Mouse (Mus musculus) macrophage (primary cell): ENCODE measurements at regions not wholly inside any gene's neighbourhood (a gene's known extent, or its start where the extent isn't known, plus 50 kb on each side); places are given as distances from the start of the nearest gene placed in this dataset.

Experiments used
- H3K27ac ChIP-seq: fragments of 350-480 bp; formaldehyde crosslinking; 2 replicates; pipeline ENCODE4 v1.9.0; 2021
- H3K36me3 ChIP-seq: fragments of 350-480 bp; formaldehyde crosslinking; 2 replicates; pipeline ENCODE4 v1.9.0; 2021; ENCODE audit errors: inconsistent target
- H3K4me3 ChIP-seq: fragments of 350-480 bp; formaldehyde crosslinking; 2 replicates; pipeline ENCODE4 v1.9.0; 2021; ENCODE audit errors: inconsistent target
- H3K79me2 ChIP-seq: fragments of 350-480 bp; formaldehyde crosslinking; 2 replicates; pipeline ENCODE4 v1.9.0; 2021; ENCODE audit errors: inconsistent target
- WGBS: methylation state at CpG from one replicate; pipeline ENCODE4 v1.1.7; 2026; ENCODE audit warnings: inconsistent platforms; ENCODE audit not compliant: missing documents; 5-methylcytosine and 5-hydroxymethylcytosine counted together

DNA sequence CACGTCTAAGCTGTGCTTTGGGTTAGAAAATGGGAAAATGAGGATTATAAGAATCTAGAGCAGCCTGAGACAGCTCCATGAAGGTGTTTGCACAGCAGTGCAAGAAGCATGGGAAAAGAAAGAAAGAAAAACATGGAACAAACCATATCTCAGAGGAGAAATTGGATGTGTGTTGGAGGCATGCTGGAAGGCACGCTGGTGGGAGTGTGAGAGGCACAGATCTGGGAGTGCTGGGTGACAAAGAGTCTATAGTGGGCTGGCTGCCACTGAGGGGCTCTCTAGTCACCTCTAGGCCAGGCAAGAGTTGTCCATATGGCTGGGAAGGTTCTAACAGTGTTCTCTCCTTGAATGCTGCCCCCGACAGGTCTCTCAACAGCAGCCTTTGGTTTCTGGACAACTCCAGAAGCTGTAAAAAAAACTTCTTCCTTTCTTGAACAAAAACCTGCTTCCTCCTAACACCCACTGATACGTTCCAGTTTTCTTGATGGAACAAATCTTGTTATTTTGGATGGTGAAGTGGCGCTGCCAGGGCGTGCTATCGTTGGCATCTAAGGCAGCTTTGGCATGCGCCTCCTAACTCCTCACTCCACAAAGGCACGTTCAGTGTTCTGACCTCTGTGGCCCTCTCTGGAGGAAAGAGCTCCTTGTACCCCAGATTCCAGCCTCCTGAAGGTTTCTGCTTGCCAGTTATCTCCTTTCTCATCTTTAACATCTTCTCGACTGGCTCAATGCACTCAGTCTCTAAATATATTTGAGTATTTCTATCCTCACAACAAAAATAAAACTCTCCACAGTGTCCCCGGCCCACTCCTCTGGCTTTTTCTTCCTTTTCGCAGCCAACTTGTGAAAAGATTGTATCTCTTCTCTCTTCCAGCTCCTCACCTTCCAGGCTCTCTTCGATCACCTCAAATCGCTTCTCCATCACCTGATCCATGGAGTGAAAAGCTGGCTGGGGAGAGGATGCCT lies 130.4 kb downstream of the Adra2a start:
- 87% methylated on average over 14 of the region's 14 CpGs for WGBS
- Histone ChIP-seq H3K27ac (no peak overlapping the region), H3K36me3 (no peaks in the 10 kb centered on the region), H3K4me3 (no peak overlapping the region), H3K79me2 (no peaks in the 10 kb centered on the region)

DNA sequence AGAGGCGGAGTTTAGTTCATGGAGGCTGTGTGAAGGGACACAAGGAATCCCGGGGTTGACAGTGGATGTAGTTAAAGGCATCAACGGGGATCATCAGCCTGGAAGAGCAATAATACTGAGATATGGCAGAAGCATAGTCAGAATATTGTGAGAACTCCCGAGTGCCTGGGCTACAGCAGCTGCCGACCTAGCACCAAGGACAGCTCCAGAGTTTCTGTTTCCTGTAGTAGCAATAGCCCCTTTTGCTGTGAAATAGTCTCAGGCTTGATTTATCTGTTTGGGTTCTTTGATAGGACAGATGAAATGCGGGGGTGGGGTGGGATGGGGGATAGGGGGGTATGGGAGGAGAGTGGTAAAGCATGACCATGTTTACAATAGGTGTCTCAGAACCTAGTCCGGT lies 131.8 kb downstream of the Adra2a start:
- Histone ChIP-seq H3K27ac (no peak overlapping the region), H3K79me2 (no peaks in the 10 kb centered on the region), H3K36me3 (no peaks in the 10 kb centered on the region), H3K4me3 (no peak overlapping the region)
- 41% methylated on average over 6 of the region's 7 CpGs for WGBS

DNA sequence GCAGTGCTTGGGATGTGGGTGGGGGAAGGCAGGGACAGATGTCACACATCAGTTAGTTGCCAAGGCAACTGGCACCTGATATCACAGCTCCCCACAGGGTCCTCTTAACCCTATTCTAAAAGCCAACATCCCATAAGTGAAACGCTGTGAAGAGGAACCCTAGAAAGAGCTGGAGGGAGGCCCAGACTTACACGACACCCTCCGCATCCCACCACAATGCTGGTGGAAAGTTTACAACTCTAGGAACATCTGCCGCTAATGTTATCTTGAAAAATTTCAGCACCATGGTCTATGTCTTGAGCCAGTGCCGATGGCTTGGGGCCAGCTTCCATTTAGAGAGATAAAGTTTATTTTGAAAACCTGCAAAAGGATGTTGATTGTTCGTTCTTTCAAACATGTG lies 133.5 kb downstream of the Adra2a start:
- no peak overlapping the region for H3K4me3 ChIP-seq
- H3K27ac ChIP-seq = no peak overlapping the region
- H3K79me2 ChIP-seq = no peaks in the 10 kb centered on the region
- WGBS = 91% methylated on average over 6 of the region's 6 CpGs
- no peaks in the 10 kb centered on the region for H3K36me3 ChIP-seq

DNA sequence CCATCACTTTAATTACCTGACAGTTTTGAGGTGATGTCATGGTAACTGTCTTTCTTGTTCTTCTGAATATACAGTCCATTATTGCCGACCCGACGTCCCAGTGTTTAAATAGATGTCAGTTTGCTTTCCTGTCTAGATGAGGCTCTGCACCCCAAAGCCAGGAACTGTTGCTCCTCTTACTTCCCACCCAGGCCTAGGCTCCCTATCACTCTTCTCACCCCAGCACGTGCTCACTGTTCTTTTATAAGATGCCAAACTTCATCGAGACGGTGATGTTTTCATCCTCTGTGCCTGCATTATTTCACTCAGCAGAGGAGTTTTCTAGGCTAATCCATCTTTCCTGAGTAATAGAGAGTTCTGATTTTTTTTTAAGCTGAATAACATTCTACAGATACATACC lies 156.5 kb downstream of the Adra2a start:
- Histone ChIP-seq H3K27ac (no peak overlapping the region), H3K79me2 (no peaks in the 10 kb centered on the region), H3K36me3 (no peaks in the 10 kb centered on the region), H3K4me3 (no peak overlapping the region)
- 93% methylated on average over 6 of the region's 6 CpGs for WGBS

DNA sequence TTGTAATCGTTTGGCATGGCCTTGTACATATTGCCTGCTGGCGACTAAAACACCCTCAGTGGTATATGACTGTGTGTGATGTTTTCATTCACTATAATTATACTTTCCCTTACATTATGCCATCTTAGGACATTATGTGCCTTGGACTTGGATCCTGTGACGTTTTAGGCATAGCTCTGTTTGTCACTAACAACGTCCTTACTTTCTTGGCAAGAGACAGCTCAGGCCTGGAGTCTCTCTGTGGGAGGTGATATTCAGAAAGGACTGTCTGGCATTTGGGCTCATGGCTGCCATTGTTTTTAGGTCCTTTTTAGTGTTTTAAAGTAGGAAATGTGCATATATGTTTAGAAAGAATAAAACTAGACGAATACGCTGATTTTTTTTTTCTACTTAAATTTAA lies 158.5 kb downstream of the Adra2a start:
- no peaks in the 10 kb centered on the region for H3K79me2 ChIP-seq
- no peak overlapping the region for H3K27ac ChIP-seq
- H3K4me3 ChIP-seq = no peak overlapping the region
- no peaks in the 10 kb centered on the region for H3K36me3 ChIP-seq
- 85% methylated on average over 4 of the region's 6 CpGs for WGBS

DNA sequence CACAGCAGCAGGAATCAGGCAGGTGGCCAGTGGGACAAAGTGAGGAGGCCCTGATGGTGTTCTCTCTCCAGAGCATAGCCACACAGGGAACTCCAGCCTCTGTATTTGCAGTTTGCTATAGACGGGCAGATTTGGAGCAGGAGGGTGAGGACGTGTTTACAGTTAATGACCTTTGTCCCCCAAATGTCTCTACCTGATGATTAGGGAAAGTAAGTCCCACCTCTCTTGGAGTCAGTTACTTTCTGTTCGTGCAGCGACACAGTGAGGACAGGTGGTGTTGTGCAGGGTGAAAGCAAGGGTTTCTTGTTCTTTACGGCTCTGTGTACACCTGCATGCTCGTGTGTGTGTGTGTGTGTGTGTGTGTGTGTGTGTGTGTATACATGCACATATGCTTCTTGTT lies 162.9 kb downstream of the Adra2a start:
- Histone ChIP-seq H3K36me3 (no peaks in the 10 kb centered on the region), H3K27ac (no peak overlapping the region), H3K4me3 (no peak overlapping the region), H3K79me2 (no peaks in the 10 kb centered on the region)
- WGBS = 79% methylated on average over 4 of the region's 6 CpGs

DNA sequence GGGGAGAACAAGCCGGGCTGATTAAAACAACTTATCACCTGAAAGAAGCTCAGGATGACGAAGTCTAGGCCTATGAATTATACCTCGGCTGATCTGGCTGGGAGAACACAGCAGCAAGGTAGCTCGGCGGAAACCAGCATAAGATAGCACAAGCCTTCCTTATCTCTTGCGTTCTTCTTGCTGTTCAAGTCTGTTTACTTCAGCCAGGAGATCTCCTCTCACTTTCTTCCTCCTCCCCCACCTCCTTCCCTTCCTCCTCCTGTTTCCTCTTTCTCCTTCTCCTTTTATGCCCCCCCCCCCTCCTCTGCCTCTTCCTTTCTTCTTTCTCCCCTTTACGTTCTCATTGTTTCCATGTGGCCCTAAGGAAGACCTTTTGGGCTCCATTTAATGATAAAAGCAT lies 168.2 kb downstream of the Adra2a start:
- no peaks in the 10 kb centered on the region for H3K79me2 ChIP-seq
- H3K36me3 ChIP-seq = no peaks in the 10 kb centered on the region
- H3K4me3 ChIP-seq = no peak overlapping the region
- H3K27ac ChIP-seq = no peak overlapping the region
- WGBS = 74% methylated on average over 6 of the region's 7 CpGs

DNA sequence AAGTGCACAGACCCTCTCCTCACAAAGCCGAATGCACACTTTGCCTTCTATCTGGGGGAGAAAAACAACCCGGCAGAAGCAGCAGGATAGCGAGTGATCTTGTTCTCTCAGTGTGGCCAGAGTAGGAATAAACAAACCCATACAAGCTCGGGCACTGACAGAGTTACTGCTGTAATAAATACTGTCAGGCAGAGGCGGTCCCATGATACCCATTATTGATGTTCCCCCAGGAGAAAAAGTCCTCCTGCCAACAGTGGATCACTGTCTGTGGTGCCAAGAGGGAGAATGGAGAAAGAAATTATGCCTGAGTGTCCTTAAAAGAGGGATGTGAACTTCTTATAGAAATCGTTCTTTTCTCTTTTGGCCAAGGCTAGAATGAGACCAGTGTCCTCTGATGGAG lies 200.2 kb downstream of the Adra2a start:
- Histone ChIP-seq H3K36me3 (no peaks in the 10 kb centered on the region), H3K4me3 (no peak overlapping the region), H3K79me2 (no peaks in the 10 kb centered on the region), H3K27ac (no peak overlapping the region)
- WGBS = 74% methylated on average over 6 of the region's 6 CpGs

DNA sequence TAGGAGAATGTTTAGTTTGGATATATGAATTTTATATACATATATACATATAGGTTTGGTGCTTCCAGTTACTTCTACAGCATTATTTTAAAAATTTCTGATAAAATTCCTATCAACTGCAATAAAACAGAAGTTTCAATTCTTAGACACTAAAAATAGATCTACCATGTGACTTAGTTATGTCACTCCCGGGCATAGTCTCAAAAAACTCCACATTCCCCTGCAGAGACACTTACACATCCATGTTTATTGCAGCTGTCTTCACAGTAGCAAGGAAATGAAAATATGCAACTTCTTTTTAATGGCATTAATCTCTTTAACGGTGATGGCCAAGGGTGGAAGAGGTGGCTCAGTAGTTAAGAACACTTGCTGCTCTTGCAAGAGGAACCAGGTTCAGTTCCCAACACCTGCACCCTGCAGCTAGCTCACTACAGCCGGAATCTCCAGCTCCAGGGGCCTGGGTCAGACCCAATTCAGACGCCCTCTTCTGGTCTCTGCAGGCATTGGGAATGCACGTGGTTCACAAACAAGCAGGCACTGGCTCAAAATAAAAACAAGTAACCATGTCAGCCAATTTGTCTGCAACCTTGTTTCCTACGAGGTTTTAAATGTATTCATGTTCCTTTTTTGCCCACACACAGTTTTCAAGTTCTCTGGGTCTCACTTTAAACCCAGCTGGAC lies 204.4 kb downstream of the Adra2a start:
- Histone ChIP-seq H3K4me3 (no peak overlapping the region), H3K36me3 (no peaks in the 10 kb centered on the region), H3K79me2 (no peaks in the 10 kb centered on the region), H3K27ac (no peak overlapping the region)
- WGBS = 34% methylated on average over 6 of the region's 6 CpGs

DNA sequence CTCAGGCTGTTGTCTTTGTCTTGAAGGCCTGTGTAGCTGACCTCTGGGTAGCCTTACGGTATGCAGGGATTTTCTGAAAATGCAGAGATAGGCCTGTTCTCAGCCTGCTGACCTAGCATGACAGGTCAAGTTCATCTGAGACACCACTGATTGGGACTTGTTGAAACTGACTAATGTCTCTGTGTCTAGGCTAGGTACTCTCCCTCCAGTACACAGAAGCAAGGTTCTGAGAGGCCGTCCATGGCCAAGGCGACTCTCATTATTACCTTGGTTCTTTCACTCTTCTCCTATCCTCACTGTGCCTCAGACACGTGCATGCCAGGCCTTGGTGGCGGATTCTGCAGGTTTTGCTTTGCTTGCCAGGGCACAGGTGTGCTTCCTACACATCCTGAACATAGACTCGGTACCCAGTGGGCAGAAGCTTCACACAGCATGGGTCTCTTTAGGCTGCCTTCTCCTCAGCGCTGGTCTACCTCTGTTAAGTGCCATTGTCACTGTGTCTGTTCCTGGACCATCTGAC lies 208.3 kb downstream of the Adra2a start:
- no peaks in the 10 kb centered on the region for H3K36me3 ChIP-seq
- WGBS = 83% methylated on average over 7 of the region's 7 CpGs
- H3K27ac ChIP-seq = no peak overlapping the region
- H3K4me3 ChIP-seq = no peak overlapping the region
- H3K79me2 ChIP-seq = no peaks in the 10 kb centered on the region

DNA sequence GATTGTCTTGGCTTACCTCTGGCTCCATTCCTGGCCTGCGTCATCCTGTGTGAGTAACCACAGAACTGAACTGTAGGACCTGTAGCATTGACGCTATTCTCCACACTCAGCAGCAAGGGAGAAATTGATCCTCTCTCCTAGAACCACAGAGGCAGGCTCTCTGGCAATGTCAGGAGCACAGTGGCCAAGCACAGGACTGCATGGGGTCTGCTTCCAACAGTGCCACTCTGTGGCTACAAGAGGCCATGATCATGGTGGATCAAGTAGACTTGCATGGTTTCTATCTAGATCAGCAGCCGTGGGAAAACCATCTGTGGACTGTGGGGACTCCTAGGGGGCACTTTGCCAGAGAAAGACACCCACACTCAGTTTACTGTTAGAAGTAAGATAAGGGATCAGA lies 213.9 kb downstream of the Adra2a start:
- 78% methylated on average over 3 of the region's 3 CpGs for WGBS
- no peak overlapping the region for H3K27ac ChIP-seq
- H3K79me2 ChIP-seq = no peaks in the 10 kb centered on the region
- H3K36me3 ChIP-seq = no peaks in the 10 kb centered on the region
- H3K4me3 ChIP-seq = no peak overlapping the region

DNA sequence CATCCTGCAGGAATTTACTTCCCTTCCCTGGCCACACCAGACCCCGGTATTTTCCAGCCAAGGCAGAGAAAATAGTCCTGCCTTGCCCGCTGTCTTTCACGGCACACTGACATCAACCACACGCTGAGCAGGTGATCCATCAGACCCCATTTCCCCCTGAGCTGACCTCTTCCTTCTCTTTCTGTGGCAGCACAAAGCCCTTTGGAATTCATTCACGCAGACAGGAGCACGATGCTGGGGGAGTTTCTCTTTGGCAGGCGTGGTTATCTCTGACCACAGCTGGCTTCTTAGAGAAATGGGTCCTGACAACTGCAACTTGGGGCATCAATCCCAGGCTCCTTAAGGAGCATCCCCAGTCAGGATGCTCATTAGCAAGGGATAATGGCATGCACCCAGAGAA lies 215.2 kb downstream of the Adra2a start:
- H3K4me3 ChIP-seq = no peak overlapping the region
- no peak overlapping the region for H3K27ac ChIP-seq
- H3K36me3 ChIP-seq = no peaks in the 10 kb centered on the region
- WGBS = 9% methylated on average over 7 of the region's 7 CpGs
- no peaks in the 10 kb centered on the region for H3K79me2 ChIP-seq

DNA sequence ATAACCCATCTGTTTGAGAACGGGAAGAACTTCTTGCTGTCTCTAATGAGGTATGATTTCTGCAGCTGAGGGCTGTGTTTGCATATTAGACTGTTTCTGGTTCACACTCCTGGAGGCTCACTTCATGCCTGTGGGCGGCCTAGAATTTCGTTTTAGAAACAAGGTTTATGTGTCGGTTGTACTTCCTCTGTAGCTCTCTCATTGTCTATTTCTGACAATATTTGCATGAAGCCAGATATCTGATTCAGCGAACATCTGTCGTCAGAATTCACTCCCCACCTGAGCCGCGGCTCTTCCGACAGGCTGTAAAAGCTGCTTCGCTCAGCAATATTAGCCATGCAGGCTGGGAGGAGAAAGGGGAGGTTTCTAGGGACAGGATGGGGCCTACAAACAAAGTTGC lies 233.4 kb downstream of the Adra2a start:
- H3K27ac ChIP-seq = no peak overlapping the region
- H3K4me3 ChIP-seq = no peak overlapping the region
- 93% methylated on average over 10 of the region's 10 CpGs for WGBS
- H3K79me2 ChIP-seq = no peaks in the 10 kb centered on the region
- H3K36me3 ChIP-seq = no peaks in the 10 kb centered on the region

DNA sequence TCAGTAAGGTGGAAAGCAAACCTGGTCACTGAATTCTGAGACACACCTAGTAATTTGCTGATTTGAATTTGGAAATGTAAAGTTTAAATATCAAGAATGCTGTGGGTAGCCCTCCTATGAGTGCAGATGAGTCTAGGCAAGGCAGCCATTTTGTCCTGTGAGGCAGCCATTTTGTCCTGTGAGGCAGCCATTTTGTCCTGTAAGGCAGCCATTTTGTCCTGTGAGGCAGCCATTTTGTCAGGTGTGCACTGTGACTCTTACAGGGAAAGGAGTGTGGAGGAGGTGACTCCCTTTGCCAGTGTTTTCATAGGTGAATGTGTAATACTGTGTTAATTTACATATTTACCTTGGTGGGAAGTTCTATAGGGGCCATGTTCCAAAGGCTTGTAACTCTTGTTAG lies 241.5 kb downstream of the Adra2a start:
- Histone ChIP-seq H3K4me3 (no peak overlapping the region), H3K27ac (no peak overlapping the region), H3K36me3 (no peaks in the 10 kb centered on the region), H3K79me2 (no peaks in the 10 kb centered on the region)

DNA sequence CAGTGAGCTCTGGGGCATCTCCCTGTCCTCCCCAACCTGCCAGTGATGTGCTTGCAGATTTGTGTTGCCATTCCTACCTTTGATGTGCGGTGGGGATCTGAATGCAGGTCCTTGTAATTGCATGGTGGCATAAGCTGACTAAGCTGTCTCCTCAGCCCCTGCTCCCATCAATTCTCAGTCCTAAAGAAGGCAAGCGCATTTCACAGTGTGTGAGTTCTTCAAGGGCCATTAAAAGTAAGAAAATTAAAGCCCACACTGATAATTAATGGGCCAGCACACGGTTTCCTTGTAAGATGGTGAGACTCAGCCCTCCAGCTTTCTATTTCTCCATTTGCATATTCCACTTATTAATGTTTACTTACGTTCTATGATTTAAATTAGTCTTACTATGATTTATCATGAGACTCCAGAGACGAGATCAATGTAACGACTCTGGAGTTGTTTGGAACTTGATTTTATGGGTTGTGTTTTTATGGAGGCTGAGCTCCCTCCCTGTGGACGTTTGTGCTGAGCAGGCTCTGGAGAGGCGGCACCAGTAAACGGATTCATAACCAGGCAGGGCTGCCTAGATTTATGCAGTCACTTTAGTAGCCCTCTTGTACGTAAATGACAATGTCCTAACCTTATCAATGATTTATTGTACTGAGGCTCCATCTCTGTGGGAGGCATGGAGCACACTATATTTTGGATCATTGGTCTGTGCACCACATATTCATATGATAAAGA lies 253.9 kb downstream of the Adra2a start:
- H3K4me3 ChIP-seq = no peak overlapping the region
- H3K36me3 ChIP-seq = no peaks in the 10 kb centered on the region
- 81% methylated on average over 10 of the region's 10 CpGs for WGBS
- no peak overlapping the region for H3K27ac ChIP-seq
- no peaks in the 10 kb centered on the region for H3K79me2 ChIP-seq
